Mouse (Mus musculus): ENCODE results near the gene Sertad1.

Gene Sertad1

DNA sequence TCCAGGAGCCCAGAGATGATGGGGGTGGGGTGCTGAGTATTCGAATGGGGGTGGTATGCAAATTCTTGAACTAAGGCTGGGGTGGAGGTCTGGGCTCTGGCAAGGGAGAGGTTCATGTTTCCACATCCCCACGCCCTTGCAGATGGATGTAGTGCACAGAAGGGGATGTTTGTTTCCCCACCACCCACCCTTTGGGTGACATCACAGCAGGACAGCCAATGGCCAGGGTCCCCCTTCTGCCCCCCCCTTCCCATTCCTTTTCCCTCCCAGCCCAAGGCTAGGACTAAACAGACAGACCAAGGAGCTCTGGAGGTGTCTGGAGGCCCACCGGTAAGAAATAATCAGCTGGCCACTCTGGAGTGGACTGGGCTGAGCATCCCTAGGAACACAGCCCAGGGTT, 12.3 kb downstream of the Sertad1 start, which contains the start of gene Prx:
Gene Prx, plus strand, starts transcription at position 289 of the 400 bp plus-strand sequence.
- DNase-seq (ENCODE audit: low read depth) = no peak

DNA sequence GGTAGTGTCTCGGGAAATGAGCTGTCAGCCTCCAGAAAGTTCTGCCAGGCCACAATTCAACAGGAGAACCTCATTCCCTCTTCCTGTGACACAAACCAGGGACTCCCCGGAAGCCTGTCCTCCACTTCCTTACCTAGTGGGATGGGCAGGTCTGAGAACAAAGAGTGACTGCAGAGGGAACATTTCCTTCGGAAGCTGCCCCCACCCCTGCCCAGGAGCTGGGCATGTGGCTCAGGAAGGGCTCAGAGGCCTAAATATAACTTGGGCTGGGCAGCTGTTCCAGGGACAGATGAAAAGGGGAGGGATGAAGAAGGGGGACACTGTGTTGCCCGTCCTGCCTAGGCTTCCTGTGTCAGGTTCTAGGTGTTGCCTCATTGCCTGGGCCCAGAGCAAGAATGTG, 14.9 kb downstream of the Sertad1 start:
- DNase-seq (ENCODE audit: low read depth) = no peak

DNA sequence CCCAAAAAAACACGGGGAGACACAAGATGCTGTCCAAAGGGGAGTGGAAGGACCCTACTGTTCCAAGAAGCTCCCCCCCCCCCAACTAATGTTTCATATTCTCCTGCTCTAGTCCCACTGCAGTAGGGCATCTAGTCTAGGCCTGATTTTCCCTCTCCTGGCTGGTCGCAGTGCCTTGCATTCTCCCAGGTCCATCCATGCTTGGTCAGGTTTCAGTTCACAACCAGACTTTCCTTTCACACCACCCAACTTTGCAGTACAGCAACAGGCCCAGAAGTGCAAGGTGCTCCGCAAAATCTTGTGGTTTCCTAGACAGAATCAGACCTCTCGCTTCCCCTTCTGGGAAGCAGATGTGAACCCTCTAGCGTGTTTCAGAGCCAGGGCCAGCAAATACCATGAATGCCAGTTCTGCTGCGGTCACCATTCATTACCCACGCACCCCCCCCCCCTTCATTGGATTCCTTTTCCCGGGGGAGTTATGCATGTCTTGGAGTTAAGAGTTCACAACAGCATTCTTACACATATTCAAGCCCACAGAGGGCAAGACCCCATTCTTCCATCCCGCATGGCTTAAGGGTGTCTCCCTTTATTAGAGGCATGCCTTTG, 20.2 kb downstream of the Sertad1 start:
- no peak for DNase-seq (ENCODE audit: low read depth)

DNA sequence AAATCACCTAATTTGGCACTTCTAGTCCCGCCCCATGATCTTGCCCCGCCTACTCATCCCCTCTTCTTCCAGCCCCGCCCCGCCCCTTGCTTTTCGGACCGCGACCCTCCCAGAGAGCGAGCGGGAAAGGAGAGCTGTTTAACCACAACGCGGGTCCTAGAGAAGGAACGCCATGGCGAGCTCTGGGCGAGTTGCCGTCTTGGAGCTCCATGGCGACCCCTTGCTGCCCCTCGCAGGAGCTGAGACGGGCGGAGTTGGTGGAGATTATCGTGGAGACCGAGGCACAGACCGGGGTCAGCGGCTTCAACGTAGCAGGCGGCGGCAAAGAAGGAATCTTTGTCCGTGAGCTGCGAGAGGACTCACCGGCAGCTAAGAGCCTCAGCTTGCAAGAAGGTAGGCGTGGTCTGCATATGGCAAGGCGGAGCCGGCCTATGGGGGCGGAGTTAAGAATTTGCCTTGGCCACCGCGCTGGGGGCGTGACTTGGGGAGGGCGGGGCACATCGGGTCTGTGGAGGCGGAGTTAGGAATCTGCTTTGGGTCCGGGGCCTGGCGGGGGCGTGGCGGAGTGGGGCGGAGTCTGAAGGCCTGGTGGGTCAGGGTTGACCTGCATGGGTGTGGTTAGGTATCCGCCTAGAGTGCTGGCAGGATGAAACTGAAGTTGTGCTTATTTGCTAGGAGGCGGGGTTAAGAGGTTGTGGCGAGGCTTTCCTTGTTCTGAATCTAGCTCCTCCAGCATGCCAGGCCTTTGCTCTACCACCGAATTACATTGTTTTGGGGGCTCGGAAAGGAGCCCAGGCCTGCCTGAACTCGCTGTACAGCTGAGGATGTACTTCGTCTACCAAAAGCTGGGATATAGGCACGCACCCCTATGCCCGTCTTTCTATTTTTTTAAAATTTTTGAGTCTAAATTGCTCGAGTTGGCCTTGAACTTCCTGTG, 21.3 kb downstream of the Sertad1 start:
- DNase-seq (ENCODE audit: low read depth) = peak; percentile 98

DNA sequence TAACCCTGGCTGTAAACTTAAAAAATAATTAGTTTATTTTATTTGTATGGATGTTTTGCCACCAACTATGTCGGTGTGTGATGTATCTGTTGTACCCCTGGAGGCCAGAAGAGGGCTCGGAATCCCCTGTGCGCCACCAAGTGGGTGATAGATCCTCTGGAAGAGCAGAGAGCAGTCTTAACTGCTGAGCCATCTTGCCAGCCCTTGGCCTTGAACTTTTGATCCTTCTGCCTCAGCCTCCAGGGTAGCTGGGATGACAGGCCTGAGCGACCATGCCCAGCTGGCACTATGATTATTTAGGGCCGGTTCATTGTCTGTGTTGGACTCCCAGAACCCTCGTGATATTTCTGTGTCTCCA, 21.9 kb downstream of the Sertad1 start:
- DNase-seq (ENCODE audit: low read depth) = peak; percentile 63

DNA sequence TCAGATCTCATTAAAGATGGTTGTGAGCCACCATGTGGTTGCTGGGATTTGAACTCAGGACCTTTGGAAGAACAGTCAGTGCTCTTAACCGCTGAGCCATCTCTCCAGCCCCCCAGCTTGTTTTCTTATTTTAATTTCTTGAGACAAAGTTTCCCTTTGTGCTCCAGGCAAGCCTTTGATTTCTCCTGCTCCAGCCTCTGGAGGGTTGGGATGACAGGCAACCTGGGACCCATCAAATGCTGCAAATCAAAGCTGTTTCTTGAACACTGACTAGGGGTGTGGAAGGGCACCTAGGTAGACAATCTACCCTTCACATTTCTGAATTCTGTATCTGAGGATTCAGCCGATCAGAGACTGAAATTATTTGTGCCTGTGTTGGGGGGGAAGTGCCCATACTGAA, 24.1 kb downstream of the Sertad1 start:
- no peak for DNase-seq (ENCODE audit: low read depth)

DNA sequence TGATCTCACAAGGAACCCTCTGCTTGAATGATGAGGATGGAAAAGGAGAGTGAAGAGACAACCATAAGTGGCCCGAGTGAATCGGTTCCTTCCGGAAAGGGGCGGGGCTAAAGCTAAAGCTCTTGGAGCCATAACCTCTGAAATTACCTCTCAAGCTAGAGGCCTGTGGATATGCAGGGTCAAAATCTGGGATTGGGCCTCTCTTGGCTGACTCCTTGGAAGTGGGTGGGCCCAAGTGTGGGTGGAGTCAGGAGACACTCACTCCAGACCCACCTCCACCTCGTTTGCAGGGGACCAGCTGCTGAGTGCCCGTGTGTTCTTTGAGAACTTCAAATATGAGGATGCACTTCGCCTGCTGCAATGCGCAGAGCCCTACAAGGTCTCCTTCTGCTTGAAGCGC, 28.3 kb downstream of the Sertad1 start:
- no peak for DNase-seq (ENCODE audit: low read depth)

DNA sequence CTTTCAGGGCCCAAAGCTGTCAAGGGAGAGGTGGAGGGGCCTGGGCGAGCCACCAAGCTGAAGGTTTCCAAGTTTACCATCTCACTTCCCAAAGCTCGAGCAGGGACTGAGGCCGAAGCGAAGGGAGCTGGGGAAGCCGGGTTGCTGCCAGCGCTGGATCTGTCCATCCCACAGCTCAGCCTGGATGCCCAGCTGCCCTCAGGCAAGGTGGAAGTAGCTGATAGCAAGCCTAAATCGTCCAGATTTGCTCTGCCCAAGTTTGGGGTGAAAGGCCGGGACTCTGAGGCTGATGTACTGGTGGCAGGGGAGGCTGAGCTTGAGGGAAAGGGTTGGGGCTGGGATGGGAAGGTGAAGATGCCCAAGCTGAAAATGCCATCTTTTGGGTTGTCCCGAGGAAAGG, 31.6 kb downstream of the Sertad1 start:
- no peak for DNase-seq (ENCODE audit: low read depth)

DNA sequence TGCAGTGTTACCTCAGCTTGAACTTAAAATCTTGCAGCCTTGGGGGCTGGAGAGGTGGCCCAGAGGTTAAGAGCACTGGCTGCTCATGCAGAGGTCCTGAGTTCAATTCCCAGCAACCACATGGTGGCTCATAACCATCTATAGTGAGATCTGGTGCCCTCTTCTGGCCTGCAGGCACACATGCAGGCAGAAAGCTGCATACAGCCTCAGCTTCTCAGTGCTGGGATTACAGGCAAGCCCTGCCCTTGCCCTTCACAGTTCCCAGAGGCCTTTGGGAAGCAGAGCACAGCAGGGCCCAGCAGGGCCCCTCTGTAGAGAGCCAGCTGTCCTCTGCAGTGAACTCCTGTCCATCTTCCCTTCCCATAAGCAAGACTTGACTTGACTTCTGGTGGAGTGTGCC, 33.4 kb downstream of the Sertad1 start:
- no peak for DNase-seq (ENCODE audit: low read depth)

DNA sequence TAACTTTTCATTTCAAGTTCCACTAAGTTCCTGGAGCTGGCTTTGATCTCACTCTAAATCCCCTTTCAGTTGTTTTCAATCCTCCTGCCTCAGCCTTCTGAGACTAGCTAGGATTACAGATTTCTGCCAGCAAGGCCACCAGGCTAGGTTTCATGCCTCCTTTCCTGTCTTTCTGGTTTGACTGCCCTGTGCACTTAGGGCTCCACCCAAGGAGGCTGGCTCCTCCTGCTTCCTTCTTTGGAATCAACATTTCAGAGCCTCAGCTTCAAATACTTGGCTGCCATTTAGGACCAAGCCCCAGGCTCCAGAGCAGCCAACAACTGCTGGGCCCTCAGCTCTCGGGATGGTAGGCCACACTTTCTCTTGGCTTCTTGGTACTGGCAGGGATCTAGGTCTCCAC, 33.9 kb downstream of the Sertad1 start:
- DNase-seq (ENCODE audit: low read depth) = no peak

DNA sequence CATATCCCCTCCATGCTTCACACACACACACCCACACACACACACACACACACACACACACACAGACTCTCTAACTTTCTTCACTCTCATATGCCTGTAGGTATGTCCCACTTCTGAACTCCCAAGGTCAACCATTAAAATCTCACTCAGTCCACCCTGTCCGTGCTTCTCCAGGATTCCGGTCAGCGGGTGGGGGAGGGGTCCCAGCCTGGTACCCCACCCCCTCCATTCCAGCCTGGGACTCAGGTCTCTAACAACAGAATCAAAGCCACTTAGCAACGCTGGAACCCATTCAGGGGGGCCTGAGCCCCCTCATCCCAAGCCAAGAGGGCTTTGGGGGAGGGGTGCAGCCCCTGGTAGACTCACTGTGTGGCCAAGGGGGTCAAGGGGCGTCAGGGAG, 36.3 kb downstream of the Sertad1 start, which contains the start of gene Hipk4:
Gene Hipk4, plus strand, starts transcription at position 301 of the 400 bp plus-strand sequence.
- no peak for DNase-seq (ENCODE audit: low read depth)

DNA sequence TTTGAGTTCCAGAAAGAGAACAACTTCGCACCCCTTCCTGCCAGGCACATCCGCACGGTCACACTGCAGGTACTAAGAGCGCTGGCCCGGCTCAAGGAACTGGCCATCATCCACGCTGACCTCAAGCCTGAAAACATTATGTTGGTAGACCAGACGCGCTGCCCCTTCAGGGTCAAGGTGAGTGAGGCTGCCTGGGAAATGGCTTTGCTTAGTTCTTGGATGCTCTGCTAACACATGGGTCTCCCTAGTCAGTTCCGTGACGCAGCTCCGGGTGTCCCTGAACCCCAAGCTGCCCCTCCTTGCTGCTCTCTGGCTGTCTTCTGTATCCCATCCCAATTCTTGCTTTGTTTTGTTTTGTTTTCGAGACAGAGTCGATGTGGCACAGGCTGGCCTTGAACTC, 37.1 kb downstream of the Sertad1 start:
- no peak for DNase-seq (ENCODE audit: low read depth)

DNA sequence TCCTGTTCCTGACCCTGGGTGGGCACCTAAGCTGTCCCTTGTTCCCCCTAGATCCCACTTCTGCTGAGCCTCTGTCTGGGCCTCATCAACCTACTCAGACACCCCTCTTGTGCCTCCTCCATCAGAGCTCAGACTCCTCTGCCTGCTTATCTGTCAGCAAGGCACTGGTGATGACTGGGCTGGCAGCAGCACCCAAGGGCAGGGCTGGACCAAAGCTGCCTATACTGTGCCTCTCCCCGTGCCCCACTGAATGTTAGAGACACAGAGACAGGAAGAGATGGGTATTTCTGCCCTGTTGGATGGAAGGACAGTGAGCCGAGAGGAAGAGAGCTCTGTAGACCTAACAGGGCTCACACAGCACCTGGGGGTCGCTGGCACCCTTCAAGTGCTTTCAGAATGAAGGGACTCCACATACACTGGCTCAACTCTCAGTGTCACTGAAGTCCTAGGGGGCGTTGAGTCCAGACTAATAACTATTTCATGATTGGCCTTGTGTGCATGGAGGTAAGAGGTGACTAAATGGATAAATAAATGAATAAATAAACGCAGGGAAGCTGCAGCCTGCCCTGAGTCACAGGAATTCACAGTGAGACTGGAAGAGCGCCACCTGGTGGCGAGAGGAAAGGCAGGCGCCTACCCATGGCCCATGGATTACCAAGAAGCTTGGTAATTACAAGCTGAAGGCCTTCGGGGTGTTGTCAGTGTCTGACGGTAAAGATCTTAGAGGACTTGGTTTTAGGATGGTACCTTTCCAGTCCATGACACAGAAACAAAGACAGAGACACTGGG, 39.5 kb downstream of the Sertad1 start:
- DNase-seq (ENCODE audit: low read depth) = peak; percentile 83

DNA sequence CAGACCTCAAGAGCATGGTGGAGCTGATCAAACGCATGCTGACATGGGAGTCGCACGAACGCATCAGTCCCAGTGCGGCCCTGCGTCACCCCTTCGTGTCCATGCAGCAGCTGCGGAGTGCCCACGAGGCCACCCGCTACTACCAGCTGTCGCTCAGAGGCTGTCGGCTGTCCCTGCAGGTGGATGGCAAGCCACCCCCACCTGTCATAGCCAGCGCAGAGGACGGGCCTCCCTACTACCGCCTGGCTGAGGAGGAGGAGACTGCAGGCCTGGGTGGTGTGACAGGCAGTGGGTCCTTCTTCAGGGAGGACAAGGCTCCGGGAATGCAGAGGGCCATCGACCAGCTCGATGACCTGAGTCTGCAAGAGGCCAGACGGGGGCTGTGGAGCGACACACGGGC, 42.4 kb downstream of the Sertad1 start:
- no peak for DNase-seq (ENCODE audit: low read depth)

DNA sequence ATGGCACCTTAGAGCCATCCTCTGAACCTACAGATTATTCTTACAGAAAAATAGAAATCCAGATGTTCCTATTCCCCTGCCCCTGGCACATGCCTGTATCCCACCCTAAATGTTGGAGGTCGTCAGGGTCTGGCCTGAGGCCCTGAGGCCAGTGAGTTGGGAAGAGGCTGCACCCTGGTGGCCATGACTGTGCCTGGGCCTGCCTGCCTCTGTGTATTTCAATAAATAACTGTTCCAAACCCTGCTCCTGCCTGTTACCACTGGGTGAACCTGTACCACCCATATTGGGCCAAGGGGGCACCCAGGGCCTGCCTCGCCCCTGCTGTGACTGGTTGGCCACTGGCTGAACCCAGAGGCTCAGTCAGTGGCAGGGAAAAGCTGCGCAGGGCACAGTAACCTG, 44.2 kb downstream of the Sertad1 start:
- DNase-seq (ENCODE audit: low read depth) = no peak

DNA sequence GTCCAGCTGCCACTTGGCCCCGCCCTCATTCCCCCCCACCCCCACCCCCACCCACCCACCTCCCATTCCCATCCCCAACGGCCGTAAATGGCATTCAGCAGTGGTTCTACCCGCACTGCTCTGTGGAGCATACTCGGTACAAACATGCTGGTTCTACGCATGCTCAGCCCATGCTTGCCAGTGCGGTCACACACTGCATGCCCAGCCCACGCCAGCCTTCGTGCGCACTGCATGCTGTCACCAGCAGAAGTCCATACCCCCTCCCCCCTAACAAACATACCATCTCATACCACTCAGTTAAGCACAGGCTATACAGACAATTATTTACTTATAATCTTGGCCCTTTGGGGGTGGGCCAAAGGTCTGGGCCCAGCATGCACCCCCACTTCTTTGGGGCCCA, 45.0 kb downstream of the Sertad1 start:
- DNase-seq (ENCODE audit: low read depth) = no peak

DNA sequence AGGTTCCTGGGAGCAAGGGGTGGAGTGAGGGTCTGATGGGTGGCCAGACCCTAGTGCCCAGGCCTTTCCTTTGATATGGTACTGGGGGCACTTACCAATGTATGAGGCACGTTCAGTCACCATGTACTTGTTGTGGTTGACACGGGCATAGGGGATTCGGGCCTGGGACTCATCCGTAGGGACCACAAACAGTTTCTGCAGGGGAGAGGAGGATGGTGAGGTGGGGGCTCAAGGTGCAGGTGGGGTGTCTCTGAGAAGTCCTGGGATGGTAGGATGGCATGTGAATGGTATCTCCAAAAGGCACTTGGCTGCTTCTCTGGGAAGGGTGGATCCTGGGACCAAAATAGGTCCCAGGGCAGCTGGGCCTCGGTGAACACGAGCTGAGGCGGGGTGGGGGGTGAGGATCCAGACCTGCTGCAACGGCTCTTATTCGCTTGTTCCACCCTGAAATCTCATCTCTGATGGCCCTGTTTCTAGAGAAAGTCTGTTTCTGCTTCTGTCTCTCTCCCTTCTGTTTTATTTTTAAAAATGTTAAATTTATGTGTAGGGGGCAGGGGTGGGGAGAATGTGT, 45.9 kb downstream of the Sertad1 start:
- DNase-seq (ENCODE audit: low read depth) = no peak

DNA sequence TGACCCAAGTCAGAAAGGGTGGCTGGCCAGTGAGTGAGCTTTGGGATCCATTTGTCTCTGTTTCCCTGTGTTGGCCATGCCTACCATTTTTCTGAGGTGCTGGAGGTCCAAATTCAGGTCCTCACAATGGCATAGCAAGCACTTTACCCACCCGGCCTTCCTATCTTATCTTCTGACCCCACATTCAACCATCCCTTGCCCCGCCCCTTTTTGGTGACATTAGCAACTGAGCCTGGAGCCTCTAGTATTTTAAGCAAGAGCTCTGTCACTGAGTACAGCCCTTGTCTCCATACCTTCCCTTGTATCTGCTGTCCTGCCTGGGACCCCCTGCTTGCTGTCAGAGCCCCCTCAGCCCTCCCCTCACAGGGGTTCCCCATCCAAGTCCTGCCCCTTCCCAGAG, 48.7 kb downstream of the Sertad1 start:
- no peak for DNase-seq (ENCODE audit: low read depth)

DNA sequence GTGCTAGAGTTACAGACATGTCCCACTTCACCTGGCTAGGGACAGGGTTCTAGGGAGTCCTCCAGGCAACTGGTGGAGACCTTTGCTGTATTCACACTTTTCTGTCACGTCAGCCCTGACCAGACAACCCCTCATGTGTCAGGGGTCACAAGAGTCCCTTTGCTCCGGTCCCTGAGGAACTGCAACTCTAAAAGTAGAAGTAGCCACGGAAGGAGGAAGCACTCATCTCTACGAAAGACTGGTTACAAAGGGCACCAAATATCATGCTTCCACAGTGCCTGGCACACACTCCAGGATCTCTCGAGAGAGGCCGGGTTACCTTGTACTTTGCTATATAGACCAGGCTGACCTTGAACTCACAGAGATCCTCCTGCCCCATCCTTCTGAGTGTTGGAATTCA, 49.9 kb downstream of the Sertad1 start:
- no peak for DNase-seq (ENCODE audit: low read depth)

DNA sequence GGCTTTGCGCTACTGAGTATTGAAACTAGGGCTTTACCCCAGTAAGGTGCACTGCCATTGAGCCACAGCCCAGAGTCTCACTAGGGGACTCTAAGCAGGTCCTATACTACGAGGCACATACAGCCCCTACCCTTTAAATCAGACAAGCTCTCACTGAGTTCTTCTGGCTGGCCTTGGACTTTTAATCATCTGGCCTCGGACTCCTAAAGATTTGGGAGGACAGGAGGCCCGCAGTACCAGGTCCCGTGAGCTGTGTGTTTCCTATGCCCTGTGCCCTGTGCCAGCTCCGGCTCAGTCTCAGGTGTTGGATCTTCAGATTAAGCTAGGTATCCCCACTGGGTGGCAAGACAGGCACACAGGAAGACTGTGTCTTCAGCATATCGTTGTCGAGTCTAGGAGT, 51.3 kb downstream of the Sertad1 start:
- DNase-seq (ENCODE audit: low read depth) = no peak

DNA sequence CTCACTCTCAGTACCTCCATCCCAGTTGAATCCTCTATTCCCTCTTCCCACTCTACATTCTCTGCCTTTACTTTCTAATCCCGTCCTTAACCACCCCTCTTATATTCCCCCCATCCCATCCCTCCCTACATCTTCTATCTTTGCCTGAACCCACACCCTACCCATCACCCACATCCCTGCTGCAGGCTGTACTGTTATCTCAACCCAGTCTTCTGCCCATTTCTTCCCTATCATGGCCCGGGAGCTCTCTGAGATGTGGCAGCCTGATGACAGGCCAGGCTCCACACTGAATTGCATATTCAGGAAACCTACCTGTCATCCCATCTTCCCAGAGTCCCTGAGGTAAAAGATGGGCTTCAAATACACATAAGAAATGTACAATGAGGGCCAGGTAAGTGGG, 52.1 kb downstream of the Sertad1 start:
- DNase-seq (ENCODE audit: low read depth) = no peak
